Mouse (Mus musculus) bone marrow macrophage, adult 2 months (primary cell): ENCODE results near the gene Cdh24.

Source experiments
- CTCF ChIP-seq: IDR thresholded peaks from 2 replicates; pipeline ENCODE4 v1.5.1; 2012; ENCODE audit warnings: low read depth, mild to moderate bottlenecking, low read length, moderate library complexity
- POLR2A ChIP-seq: IDR thresholded peaks from 2 replicates; pipeline ENCODE4 v1.6.1; 2012; ENCODE audit warnings: mild to moderate bottlenecking, low read depth, low read length, borderline replicate concordance

GRCm38 (mm10) chr14:54592319-54592934 is 48.7 kb downstream of the Cdh24 start:
- no peak for TF ChIP-seq CTCF
- no peak for TF ChIP-seq POLR2A
